Mouse (Mus musculus) retina, postnatal 7 days (tissue): ENCODE measurements around the gene Olfr313.
"Not testable (repeated sequence)": the region's sequence is repeated elsewhere in the genome, so short reads cannot be mapped to it uniquely, and the experiment has no call there.

ENCODE experiments used
- DNase-seq: peaks from one replicate; pipeline ENCODE4 v3.0.0-alpha.2; 2012; ENCODE audit warnings: low read depth, low spot score

Olfr313 gene

DNA sequence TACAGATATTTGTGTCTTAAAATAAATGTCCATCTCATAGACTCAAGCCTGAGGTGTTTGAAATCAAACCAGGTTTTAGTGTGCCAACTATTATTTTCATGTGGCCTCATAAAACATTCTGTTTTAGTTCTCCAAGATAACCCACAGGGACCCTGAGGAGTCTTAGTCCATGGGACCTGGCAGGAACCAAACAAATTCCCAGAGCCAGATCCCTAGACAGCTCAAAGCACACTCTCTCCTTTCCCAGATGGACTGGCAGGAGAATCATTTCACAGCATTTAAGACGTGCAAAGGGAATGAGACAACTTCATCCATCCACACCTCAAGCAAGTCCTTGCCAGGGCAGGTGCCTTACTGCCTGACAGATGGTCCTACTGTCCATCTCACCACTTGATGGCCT, at the start of gene Olfr313:
Gene Olfr313, plus strand, starts transcription at position 301 of the 400 bp plus-strand sequence.
- DNase-seq = not testable (repeated sequence)

- DNase-seq = no peak
These were observed 41.9 kb upstream of the Olfr313 start, which contains the start of gene Olfr315 for GRCm38 (mm10) chr11:58772888-58773287. Gene Olfr315, plus strand, starts transcription at chr11:58773188.

- no peak for DNase-seq
These were observed 32.2 kb upstream of the Olfr313 start, which contains the start of gene Olfr314 for GRCm38 (mm10) chr11:58782480-58783089. Gene Olfr314, plus strand, starts transcription at chr11:58782952.

DNA sequence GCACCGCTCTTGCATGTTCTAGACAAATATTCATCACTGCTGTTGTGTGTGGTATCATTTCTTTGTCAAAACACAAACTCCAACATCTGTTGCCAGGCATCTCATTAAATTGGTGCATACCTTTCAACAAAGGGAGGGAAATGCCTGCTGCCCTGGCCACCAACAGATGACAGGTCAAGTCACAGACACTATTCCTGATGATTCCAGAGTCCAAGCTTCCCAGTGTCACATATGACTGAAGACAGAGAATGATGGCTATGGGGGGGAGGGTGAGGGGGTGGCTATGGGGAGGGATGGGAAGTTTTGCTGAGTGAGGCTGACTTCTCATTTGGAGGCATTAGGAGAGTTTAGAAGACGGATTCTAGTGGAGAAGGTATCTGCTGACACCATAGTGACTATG, 30.6 kb upstream of the Olfr313 start:
- DNase-seq = no peak

DNA sequence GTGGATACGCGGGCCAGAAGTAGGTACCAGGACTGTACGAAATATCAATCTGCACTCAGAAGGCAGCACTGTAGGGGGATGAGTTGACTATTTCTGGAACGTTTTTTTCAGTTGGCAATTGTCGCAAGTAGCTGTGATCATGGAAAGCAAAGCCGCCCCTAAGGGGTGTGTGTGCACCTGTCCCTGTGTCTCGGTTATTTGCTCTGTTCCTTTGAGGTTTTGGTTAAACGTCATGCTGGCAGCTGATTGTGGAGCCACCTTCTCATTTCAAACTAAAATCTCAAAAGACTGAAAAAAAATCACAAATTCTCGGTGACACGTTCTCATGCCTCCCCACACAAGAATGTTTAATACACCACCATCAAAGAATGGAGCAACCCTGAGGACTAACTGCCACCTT, 27.1 kb upstream of the Olfr313 start:
- DNase-seq = no peak

DNA sequence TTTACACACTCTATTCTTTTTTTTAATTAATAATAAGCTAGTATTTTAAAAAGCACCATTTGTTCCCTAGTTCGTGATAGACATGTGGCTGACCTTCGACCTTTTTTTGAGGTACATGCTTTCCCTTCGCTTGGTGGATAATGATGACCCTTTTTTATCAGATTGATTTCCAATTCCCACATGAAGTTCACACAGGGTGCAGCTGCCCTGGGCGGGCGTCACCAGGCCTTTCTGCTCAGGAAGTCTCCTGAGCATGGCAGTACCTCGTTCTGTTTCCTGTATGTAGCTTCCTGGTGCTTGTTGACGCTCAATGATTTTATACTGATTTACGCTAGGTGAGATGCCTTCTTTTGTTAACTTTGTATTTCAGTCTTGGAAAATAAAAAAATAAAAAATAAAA, 26.5 kb upstream of the Olfr313 start:
- no peak for DNase-seq

DNA sequence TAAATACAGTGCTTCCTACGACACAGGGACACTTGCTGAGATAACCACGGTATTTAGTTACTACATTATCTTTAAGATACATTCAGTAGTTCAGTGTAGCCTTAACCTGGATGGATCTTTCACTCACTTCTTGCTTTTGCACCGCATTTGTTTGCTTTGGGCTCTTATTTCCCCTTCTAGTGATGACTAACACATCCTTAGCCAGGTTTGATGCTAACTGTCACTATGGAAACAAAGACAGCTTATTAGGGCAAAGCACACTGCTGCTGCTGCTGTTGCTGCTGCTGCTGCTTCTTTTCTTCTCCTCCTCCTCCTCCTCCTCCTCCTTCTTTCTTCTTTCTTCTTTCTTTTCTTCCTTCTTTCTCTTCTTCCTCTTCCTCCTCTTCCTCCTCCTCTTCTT, 25.3 kb upstream of the Olfr313 start:
- DNase-seq = no peak

- no peak for DNase-seq
These were observed 24.7 kb upstream of the Olfr313 start for GRCm38 (mm10) chr11:58790053-58790452.

- no peak for DNase-seq
These were observed 24.2 kb upstream of the Olfr313 start for GRCm38 (mm10) chr11:58790646-58791045.

- DNase-seq = no peak
These were observed 18.9 kb upstream of the Olfr313 start for GRCm38 (mm10) chr11:58795856-58796255.

GRCm38 (mm10) chr11:58796850-58797249, 17.9 kb upstream of the Olfr313 start:
- no peak for DNase-seq

DNA sequence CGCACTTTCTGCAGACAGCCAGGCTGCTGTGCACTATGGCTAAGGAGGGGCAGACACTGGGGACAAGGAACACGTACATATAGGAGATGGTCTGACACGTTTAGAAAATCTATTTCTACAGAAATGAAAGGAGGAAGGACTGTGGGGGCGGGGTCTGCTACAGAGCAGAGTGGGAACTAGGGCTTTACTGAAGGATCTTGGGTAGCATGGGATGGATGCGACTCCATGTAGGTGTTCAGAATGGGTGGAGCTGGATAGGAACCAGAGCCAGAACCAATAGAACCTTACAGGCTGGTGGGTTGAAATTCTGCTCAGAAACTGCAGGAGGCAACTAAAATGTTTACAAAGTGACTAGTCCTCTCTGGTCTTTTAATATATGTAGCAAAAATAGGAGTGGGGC, 15.1 kb upstream of the Olfr313 start:
- DNase-seq = no peak

- DNase-seq = no peak
These were observed 13.1 kb upstream of the Olfr313 start, which contains the start of gene Fam183b for GRCm38 (mm10) chr11:58801558-58802228. Gene Fam183b, minus strand, starts transcription at chr11:58801960.

- DNase-seq = no peak
These were observed 10.9 kb upstream of the Olfr313 start for GRCm38 (mm10) chr11:58803871-58804270.

DNA sequence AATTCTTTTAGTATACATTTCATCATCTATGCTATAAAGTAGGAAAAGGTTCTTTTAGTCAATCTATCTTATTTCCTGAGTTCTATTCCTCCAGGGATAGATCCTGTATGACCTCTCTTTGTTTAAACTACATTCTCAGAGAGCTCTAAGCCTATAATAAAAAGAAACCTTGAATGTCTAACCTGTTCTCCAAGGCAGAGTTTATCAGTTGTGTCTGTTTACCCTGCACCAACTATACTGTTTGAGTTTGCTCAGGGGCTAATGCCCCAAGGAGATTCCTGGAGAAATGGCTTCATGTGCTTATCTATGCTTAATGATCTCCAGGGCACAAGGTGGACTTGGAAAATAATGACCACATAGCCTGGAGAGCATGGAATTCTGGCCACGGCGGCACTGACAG, 10.4 kb upstream of the Olfr313 start:
- DNase-seq = no peak

- DNase-seq = no peak
These were observed 2.8 kb upstream of the Olfr313 start for GRCm38 (mm10) chr11:58812001-58812400.

GRCm38 (mm10) chr11:58815676-58816075, 876 bp downstream of the Olfr313 start:
- DNase-seq = no peak

- DNase-seq = not testable (repeated sequence)
These were observed 14.1 kb downstream of the Olfr313 start, which contains the start of gene Olfr312 for GRCm38 (mm10) chr11:58828937-58829336. Gene Olfr312, plus strand, starts transcription at chr11:58829237.

DNA sequence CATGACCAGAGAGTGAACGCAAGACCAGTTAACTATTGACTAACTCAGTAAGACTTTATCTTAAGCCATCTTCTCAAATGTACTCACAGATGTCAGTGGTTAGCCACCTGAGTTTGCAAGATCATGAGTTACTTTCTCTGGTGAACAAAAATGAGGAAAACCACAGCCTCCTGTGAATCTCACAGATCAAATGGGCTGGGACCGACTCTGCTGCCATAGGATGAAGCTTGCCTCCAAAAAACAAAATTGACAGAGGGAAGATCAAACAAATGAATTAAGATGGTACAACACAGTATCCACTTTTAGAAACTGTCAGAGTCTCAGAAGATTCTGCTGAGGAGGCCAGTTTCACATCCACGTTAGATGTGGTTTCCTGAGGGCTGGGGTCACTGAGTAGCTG, 15.0 kb downstream of the Olfr313 start:
- no peak for DNase-seq

GRCm38 (mm10) chr11:58832541-58832940, 17.7 kb downstream of the Olfr313 start:
- DNase-seq = not testable (repeated sequence)

DNA sequence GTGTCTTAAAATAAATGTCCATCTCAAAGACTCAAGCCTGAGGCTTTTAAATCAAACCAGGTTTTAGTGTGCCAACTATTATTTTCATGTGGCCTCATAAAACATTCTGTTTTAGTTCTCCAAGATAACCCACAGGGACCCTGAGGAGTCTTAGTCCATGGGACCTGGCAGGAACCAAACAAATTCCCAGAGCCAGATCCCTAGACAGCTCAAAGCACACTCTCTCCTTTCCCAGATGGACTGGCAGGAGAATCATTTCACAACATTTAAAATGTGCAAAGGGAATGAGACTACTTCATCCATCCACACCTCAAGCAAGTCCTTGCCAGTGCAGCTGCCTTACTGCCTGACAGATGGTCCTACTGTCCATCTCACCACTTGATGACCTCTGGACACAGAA, 24.2 kb downstream of the Olfr313 start, which contains the start of gene Olfr311:
Gene Olfr311, plus strand, starts transcription at position 301 of the 400 bp plus-strand sequence.
- DNase-seq = not testable (repeated sequence)

DNA sequence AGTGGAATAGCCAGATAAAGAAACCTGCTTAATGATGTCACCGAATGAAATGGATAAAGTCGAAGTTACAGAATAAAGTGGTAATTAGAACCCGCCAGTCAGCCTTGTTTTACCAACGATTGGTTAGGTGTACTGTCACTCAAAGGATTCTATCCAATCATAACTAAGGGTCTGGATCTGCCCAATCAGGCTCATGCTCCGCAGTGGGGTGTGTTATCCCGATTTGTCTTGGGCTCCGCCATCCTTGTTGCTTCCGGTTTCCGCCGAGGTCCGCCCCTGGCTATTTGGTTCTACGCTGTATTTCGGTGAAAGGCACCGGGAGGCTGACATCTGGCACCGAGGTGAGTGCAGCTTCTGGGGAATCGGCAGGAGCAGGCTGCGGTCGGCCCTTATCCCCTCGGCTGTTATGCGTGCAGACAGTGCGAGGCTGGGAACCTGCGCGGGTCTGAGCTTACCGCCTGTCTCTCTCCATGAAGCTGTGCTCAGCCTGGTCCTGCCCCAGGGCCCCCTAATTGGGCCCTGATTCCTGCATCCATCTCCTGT, 32.2 kb downstream of the Olfr313 start, which contains the start of gene Gm12258:
Gene Gm12258, plus strand, starts transcription at position 240 of the 543 bp plus-strand sequence.
- peak; percentile 100 for DNase-seq

DNA sequence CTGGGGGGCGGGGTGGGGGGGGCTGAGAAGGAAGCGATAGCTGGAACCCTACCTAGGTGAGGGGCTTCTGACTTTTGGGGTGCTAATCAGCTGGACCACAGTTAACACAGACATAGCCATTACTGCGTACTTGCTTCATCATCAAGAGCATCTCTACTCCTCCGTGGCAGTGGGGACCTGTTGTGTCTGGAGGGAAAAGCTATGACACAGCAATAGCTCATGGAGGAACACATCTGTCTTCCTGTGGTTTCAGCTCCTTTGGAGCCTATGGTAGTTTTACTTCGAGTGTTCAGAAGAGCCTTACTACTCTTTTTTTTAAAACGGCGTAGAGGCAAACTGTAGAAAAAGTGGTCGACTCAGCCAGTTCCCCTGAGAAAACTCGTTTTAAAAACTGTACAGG, 32.8 kb downstream of the Olfr313 start:
- DNase-seq = no peak
